Mouse (Mus musculus) CH12.LX (cell line): ENCODE measurements around the gene Vil1. TPM values are rescaled to one million over a fixed set of nuclear protein-coding genes. Genes with fewer than 3 reads are reported as not detected.
A peak's percentile ranks its signal among the peaks of the same experiment; 100 is the strongest.

ENCODE experiments used
- DNase-seq: peaks from one replicate; pipeline ENCODE4 v3.0.0-alpha.2; 2013; ENCODE audit errors: extremely low read depth
- H3K27ac ChIP-seq: 2 replicates; pipeline ENCODE4 v1.5.1; 2012; ENCODE audit warnings: low read depth, mild to moderate bottlenecking, control low read depth, moderate library complexity; ENCODE audit not compliant: insufficient read depth
- H3K27me3 ChIP-seq: replicated peaks from 2 replicates; pipeline ENCODE3; 2012; ENCODE audit warnings: inconsistent platforms
- H3K36me3 ChIP-seq, 2 experiments: replicated peaks in 1 of 2; 2 replicates each; pipeline versions ENCODE3 to v1.6.1; 2012; ENCODE audit warnings: inconsistent platforms in 1 of 2, low read length in 1 of 2, mild to moderate bottlenecking in 1 of 2, mixed read lengths in 1 of 2, moderate library complexity in 1 of 2; ENCODE audit not compliant: control insufficient read depth in 1 of 2, insufficient read depth in 1 of 2
- H3K4me1 ChIP-seq, 2 experiments: 2 replicates each; pipeline ENCODE4 v1.6.1; 2012; ENCODE audit warnings: inconsistent platforms in 1 of 2, moderate library complexity in 1 of 2; ENCODE audit not compliant: insufficient read depth in 2 of 2, control insufficient read depth in 1 of 2
- H3K4me2 ChIP-seq: 2 replicates; pipeline ENCODE4 v1.6.1; 2012; ENCODE audit warnings: low read depth, mild to moderate bottlenecking, control low read depth; ENCODE audit not compliant: poor library complexity, insufficient read depth, severe bottlenecking
- H3K4me3 ChIP-seq, 3 experiments: fragments of 150-350 bp in 1 of 3; sonication (generic) in 1 of 3; replicated peaks in 1 of 3; 2 replicates each; pipeline versions ENCODE3 to v1.5.1; 2011 to 2012; ENCODE audit warnings: low read depth in 2 of 3, low read length in 2 of 3, mild to moderate bottlenecking in 2 of 3, moderate library complexity in 2 of 3, control low read depth in 1 of 3, improper control_type of control experiment in 1 of 3, inconsistent platforms in 1 of 3, mixed read lengths in 1 of 3; ENCODE audit not compliant: poor library complexity in 1 of 3
- H3K79me2 ChIP-seq: replicated peaks from 2 replicates; pipeline ENCODE4 v1.6.1; 2012; ENCODE audit warnings: mild to moderate bottlenecking, moderate library complexity; ENCODE audit not compliant: control insufficient read depth, poor library complexity, insufficient read depth, severe bottlenecking; ENCODE audit errors: extremely low read depth
- H3K9ac ChIP-seq: 2 replicates; pipeline ENCODE4 v1.6.1; 2012; ENCODE audit warnings: low read depth, mild to moderate bottlenecking, control low read depth, moderate library complexity; ENCODE audit not compliant: insufficient read depth
- H3K9me3 ChIP-seq: replicated peaks from 2 replicates; pipeline ENCODE3; 2012; ENCODE audit warnings: low read length, inconsistent platforms, mixed read lengths
- EP300 ChIP-seq: IDR thresholded peaks from 2 replicates; pipeline ENCODE4 v1.6.1; 2011; ENCODE audit warnings: low read length, improper control_type of control experiment
- GABPA ChIP-seq: IDR thresholded peaks from 2 replicates; pipeline ENCODE4 v1.6.1; 2012; ENCODE audit warnings: low read depth, low read length, improper control_type of control experiment, inconsistent platforms; ENCODE audit not compliant: insufficient replicate concordance
- HCFC1 ChIP-seq: IDR thresholded peaks from 2 replicates; pipeline ENCODE4 v1.6.1; 2012; ENCODE audit warnings: low read depth, mild to moderate bottlenecking, inconsistent platforms, low read length, improper control_type of control experiment
- JUN ChIP-seq: IDR thresholded peaks from 2 replicates; pipeline ENCODE4 v1.6.1; 2011; ENCODE audit warnings: low read depth, mild to moderate bottlenecking, low read length, improper control_type of control experiment, moderate library complexity; ENCODE audit not compliant: insufficient read depth
- MAFK ChIP-seq: IDR thresholded peaks from 2 replicates; pipeline ENCODE4 v1.6.1; 2011; ENCODE audit warnings: low read length, improper control_type of control experiment; ENCODE audit not compliant: insufficient replicate concordance
- MEF2A ChIP-seq: IDR thresholded peaks from 2 replicates; pipeline ENCODE4 v1.6.1; 2014; ENCODE audit warnings: low read depth, mild to moderate bottlenecking, inconsistent platforms, low read length, improper control_type of control experiment, borderline replicate concordance
- NELFE ChIP-seq: IDR thresholded peaks from 2 replicates; pipeline ENCODE4 v1.6.1; 2011; ENCODE audit warnings: low read depth, low read length, improper control_type of control experiment
- NRF1 ChIP-seq: IDR thresholded peaks from 2 replicates; pipeline ENCODE4 v1.6.1; 2014; ENCODE audit warnings: low read depth, mild to moderate bottlenecking, inconsistent platforms, low read length, improper control_type of control experiment, moderate library complexity
- PAX5 ChIP-seq: IDR thresholded peaks from 2 replicates; pipeline ENCODE4 v1.6.1; 2012; ENCODE audit warnings: low read length, inconsistent platforms, mixed read lengths
- RCOR1 ChIP-seq: conservative IDR thresholded peaks from 2 replicates; pipeline ENCODE4 v1.6.1; 2012; ENCODE audit warnings: low read depth, mild to moderate bottlenecking, inconsistent platforms, low read length, improper control_type of control experiment
- SMC3 ChIP-seq: IDR thresholded peaks from 2 replicates; pipeline ENCODE4 v1.6.1; 2011; ENCODE audit warnings: low read depth, low read length, improper control_type of control experiment
- TBP ChIP-seq: conservative IDR thresholded peaks from 2 replicates; pipeline ENCODE4 v1.6.1; 2011; ENCODE audit warnings: low read depth, low read length, improper control_type of control experiment
- ZC3H11A ChIP-seq: IDR thresholded peaks from 2 replicates; pipeline ENCODE4 v1.6.1; 2012; ENCODE audit warnings: low read depth, mild to moderate bottlenecking, inconsistent platforms, low read length, improper control_type of control experiment
- ZMIZ1 ChIP-seq: IDR thresholded peaks from 2 replicates; pipeline ENCODE4 v1.6.1; 2012; ENCODE audit warnings: low read depth, mild to moderate bottlenecking, inconsistent platforms, low read length, improper control_type of control experiment
- dilution Hi-C: fragments of 300-500 bp; cut with MboI; formaldehyde crosslinking; loops from 2 replicates; pipeline ENCODE4 v1.14.3; 2020; ENCODE audit warnings: low sequenced_read_pairs; ENCODE audit not compliant: extremely low pct_unique_long_range_greater_than_20kb, extremely low pct_ligation_motif_present
- in situ Hi-C: fragments of 300-500 bp; cut with MboI; formaldehyde crosslinking; loops from 3 replicates; pipeline ENCODE4 v1.14.3; 2019; ENCODE audit warnings: low sequenced_read_pairs, low pct_ligation_motif_present, low pct_unique_long_range_greater_than_20kb, mixed read lengths
- polyA plus RNA-seq: library from polyadenylated mRNA; unstranded; fragments of >175 nt; gene quantifications from 2 replicates; pipeline ENCODE4 v1.2.1, GENCODE M21; 2012; ENCODE audit warnings: low read depth; ENCODE audit not compliant: insufficient read length
- total RNA-seq, 2 experiments: library from RNA; depleted of rRNA; stranded (reverse); fragments of 300-350 nt in 1 of 2; fragments of >200 nt in 1 of 2; gene quantifications; 2 replicates each; pipeline ENCODE4 v1.2.3; 2012 to 2014

The Vil1 gene
- total and polyA plus RNA-seq, 3 experiments: 0.08 to 0.10 TPM; not detected in 1

- Histone ChIP-seq H3K9ac (no peak overlapping the region), H3K4me2 (no peak overlapping the region), H3K27ac (no peak overlapping the region), H3K4me1 (peaks cover 0 to 10% of the 10 kb centered on the region in 2 experiments; a peak in 2 of 4 replicates), H3K4me3 (no peak overlapping the region), H3K27me3 (no peaks in the 10 kb centered on the region), H3K9me3 (no peaks in the 10 kb centered on the region), H3K36me3 (no peaks in the 10 kb centered on the region), H3K79me2 (no peaks in the 10 kb centered on the region)
- dilution Hi-C loops: no loop called here
- DNase-seq: no peak
- in situ Hi-C loops: no loop called here
- peak; percentile 79 for TF ChIP-seq MAFK
- no peak for TF ChIP-seq JUN
These were observed 3.5 kb downstream of the Vil1 start for GRCm38 (mm10) chr1:74412711-74413110.

GRCm38 (mm10) chr1:74415143-74415542, 6.0 kb downstream of the Vil1 start:
- H3K4me1 ChIP-seq: peaks cover 0 to 7% of the 10 kb centered on the region in 2 experiments; a peak in 1 of 4 replicates
- dilution Hi-C loops (no loop called here), in situ Hi-C loops (no loop called here)
- no peaks in the 10 kb centered on the region for H3K27me3 ChIP-seq
- DNase-seq: peak; percentile 40
- no peaks in the 10 kb centered on the region for H3K9me3 ChIP-seq
- H3K9ac ChIP-seq: no peak overlapping the region
- H3K4me2 ChIP-seq: no peak overlapping the region
- H3K79me2 ChIP-seq: no peaks in the 10 kb centered on the region
- H3K27ac ChIP-seq: no peak overlapping the region
- H3K36me3 ChIP-seq: no peaks in the 10 kb centered on the region
- H3K4me3 ChIP-seq: no peak overlapping the region
- TF ChIP-seq MEF2A (no peak), HCFC1 (no peak)
- TF ChIP-seq, all 38 proteins: peak for 0

GRCm38 (mm10) chr1:74418747-74419439, 9.7 kb downstream of the Vil1 start:
- H3K9me3 ChIP-seq: peaks cover 5% of the 10 kb centered on the region
- H3K4me3 ChIP-seq: no peak overlapping the region
- in situ Hi-C loops: no loop called here
- DNase-seq: no peak
- H3K36me3 ChIP-seq: no peaks in the 10 kb centered on the region
- H3K27ac ChIP-seq: no peak overlapping the region
- dilution Hi-C loops: no loop called here
- H3K79me2 ChIP-seq: no peaks in the 10 kb centered on the region
- no peak overlapping the region for H3K9ac ChIP-seq
- TF ChIP-seq PAX5: no peak
- no peak for TF ChIP-seq ZC3H11A
- TF ChIP-seq GABPA: no peak
- no peak for TF ChIP-seq NELFE
- no peak for TF ChIP-seq RCOR1
- no peak for TF ChIP-seq SMC3
- no peak for TF ChIP-seq ZMIZ1
- no peak for TF ChIP-seq NRF1
- TF ChIP-seq EP300: no peak
- no peak for TF ChIP-seq TBP
- no peak for TF ChIP-seq JUN
- TF ChIP-seq, all 38 proteins: peak for 0
- H3K4me1 ChIP-seq: peaks cover 5 to 7% of the 10 kb centered on the region in 2 experiments; a peak in 1 of 4 replicates
- H3K27me3 ChIP-seq: peaks cover 4% of the 10 kb centered on the region
- no peak overlapping the region for H3K4me2 ChIP-seq
